In the genomic region with DNA sequence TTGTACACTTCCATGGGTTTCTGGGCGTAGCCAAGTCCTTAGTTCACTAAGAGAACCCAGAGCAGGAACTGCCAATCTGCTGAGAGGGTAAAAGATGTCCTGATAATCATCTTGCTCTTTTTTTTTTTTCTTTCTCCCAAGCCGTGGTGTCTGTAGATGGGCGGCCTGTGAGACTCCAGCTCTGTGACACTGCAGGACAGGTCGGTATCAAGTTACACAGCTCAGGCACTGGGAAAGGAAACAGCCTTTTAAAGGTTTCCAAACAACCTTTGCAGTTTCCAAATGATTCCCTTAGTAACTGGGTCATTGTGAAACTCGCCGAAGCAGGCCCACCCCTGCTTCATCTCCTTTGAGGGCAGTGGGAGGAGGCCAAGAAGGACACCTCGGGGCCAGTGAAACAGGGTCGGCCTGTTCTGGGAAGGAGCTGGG, we compare ENCODE assay signal across 8 mouse cellular contexts. TPM values are rescaled to one million over a fixed set of nuclear protein-coding genes. Genes with fewer than 3 reads are reported as not detected.
A peak's percentile ranks its signal among the peaks of the same experiment; 100 is the strongest.
DNase-seq lines count a peak whose midpoint lies in the region; ATAC-seq lines count a peak whose summit lies in the region.
"Had no signal": no experiment of that assay in that cellular context is flagged by ENCODE, and none has a peak within 500 bp of the region (broad histone marks: within the 10 kb centered on the region; RNA-seq: fewer than 3 reads in every experiment).

No protein-coding gene starts in this region.

- H3K4me1 ChIP-seq in embryonic facial prominence, embryonic 15.5 days, result peaks cover 21% of the 10 kb centered on the region
- peaks cover 23% of the 10 kb centered on the region for H3K4me1 ChIP-seq in intestine, embryonic 14.5 days (replicated peaks; ENCODE audit: control insufficient read depth, insufficient read depth, low read length)
- H3K4me1 ChIP-seq in midbrain, embryonic 13.5 days (replicated peaks), result peaks cover 20% of the 10 kb centered on the region

- H3K9ac ChIP-seq in embryonic facial prominence, embryonic 15.5 days, result 0 out of 2 replicates have a peak overlapping the region, but pooled peaks have one; percentile 7
- peak overlapping the region; percentile 85 for H3K9ac ChIP-seq in intestine, embryonic 14.5 days (ENCODE audit: low read length)
- H3K9ac ChIP-seq in midbrain, embryonic 13.5 days (replicated peaks), result peak overlapping the region; percentile 86

- WGBS in embryonic facial prominence, embryonic 15.5 days, result 9% methylated on average over 8 of the region's 8 CpGs
- WGBS in intestine, embryonic 14.5 days, result 5% methylated on average over 8 of the region's 8 CpGs
- 8% methylated on average over 8 of the region's 8 CpGs for WGBS in midbrain, embryonic 13.5 days

- peak; percentile 32 for DNase-seq in testis, postnatal 14 days (ENCODE audit: low spot score)
- DNase-seq in testis, postnatal 10 days (ENCODE audit: low spot score), result no peak
- no peak for DNase-seq in intestine, embryonic 14.5 days (ENCODE audit: low spot score)
- DNase-seq in thymus, postnatal 14 days, result no peak
- DNase-seq in thymus, postnatal 36 days, result no peak

- peak overlapping the region; percentile 81 for H3K4me3 ChIP-seq in embryonic facial prominence, embryonic 15.5 days (replicated peaks)
- H3K4me3 ChIP-seq in intestine, embryonic 14.5 days (ENCODE audit: low read depth, low read length), result peak overlapping the region; percentile 75
- H3K4me3 ChIP-seq in midbrain, embryonic 13.5 days (replicated peaks), result peak overlapping the region; percentile 68
- H3K4me3 ChIP-seq: erythroblast, embryonic 14.5 days had no signal

- ATAC-seq in embryonic facial prominence, embryonic 15.5 days (ENCODE audit: insufficient number of reproducible peaks, low FRiP score, low TSS enrichment, low read depth), result no peak
- ATAC-seq in intestine, embryonic 14.5 days (replicated peaks; ENCODE audit: low FRiP score, low TSS enrichment, low read depth), result no peak
- no peak for ATAC-seq in midbrain, embryonic 13.5 days

- peak overlapping the region; percentile 88 for H3K27ac ChIP-seq in embryonic facial prominence, embryonic 15.5 days (replicated peaks)
- H3K27ac ChIP-seq in intestine, embryonic 14.5 days (ENCODE audit: low read depth), result 0 out of 2 replicates have a peak overlapping the region, but pooled peaks have one; percentile 85
- no peak overlapping the region for H3K27ac ChIP-seq in midbrain, embryonic 13.5 days

- peak overlapping the region; percentile 66 for H3K4me2 ChIP-seq in embryonic facial prominence, embryonic 15.5 days (replicated peaks)
- peak overlapping the region; percentile 71 for H3K4me2 ChIP-seq in intestine, embryonic 14.5 days (ENCODE audit: low read length)
- peak overlapping the region; percentile 69 for H3K4me2 ChIP-seq in midbrain, embryonic 13.5 days (replicated peaks)

- H3K36me3 ChIP-seq in embryonic facial prominence, embryonic 15.5 days, result peaks cover 21% of the 10 kb centered on the region
- H3K36me3 ChIP-seq in intestine, embryonic 14.5 days (ENCODE audit: control insufficient read depth, insufficient read depth, low read length), result peaks cover 22% of the 10 kb centered on the region
- H3K36me3 ChIP-seq in midbrain, embryonic 13.5 days, result peaks cover 30% of the 10 kb centered on the region

- no peaks in the 10 kb centered on the region for H3K27me3 ChIP-seq in embryonic facial prominence, embryonic 15.5 days
- H3K27me3 ChIP-seq in intestine, embryonic 14.5 days (replicated peaks; ENCODE audit: control insufficient read depth, insufficient read depth, low read length), result no peaks in the 10 kb centered on the region
- no peaks in the 10 kb centered on the region for H3K27me3 ChIP-seq in midbrain, embryonic 13.5 days

- H3K9me3 ChIP-seq in embryonic facial prominence, embryonic 15.5 days (replicated peaks), result no peaks in the 10 kb centered on the region
- no peaks in the 10 kb centered on the region for H3K9me3 ChIP-seq in intestine, embryonic 14.5 days (ENCODE audit: control insufficient read depth, low read length)
- no peaks in the 10 kb centered on the region for H3K9me3 ChIP-seq in midbrain, embryonic 13.5 days

RNA-seq across cellular contexts. Expression of a gene that starts 1.6 kb away (rescaled TPM):
- 9.0 and 10.3 TPM in 2 replicates for polyA plus RNA-seq in embryonic facial prominence, embryonic 15.5 days (2015; fragmentation: Nextera tagmentation; extraction: Ambion mirVana)
- polyA plus RNA-seq in intestine, embryonic 14.5 days (2014; fragmentation: Nextera tagmentation; extraction: Ambion mirVana), result 8.0 and 8.3 TPM in 2 replicates
- polyA plus RNA-seq in midbrain, embryonic 13.5 days (2015; fragmentation: Nextera tagmentation; extraction: Ambion mirVana), result 9.3 and 11.6 TPM in 2 replicates
- polyA plus RNA-seq: erythroblast, embryonic 14.5 days had no signal

Comparison
In these comparisons a context has a peak if more than half of its experiments do, and no peak if none do; other contexts are left out.
1. H3K9ac ChIP-seq: peak in every context shown above with its lines; median percentile 86 in midbrain, embryonic 13.5 days; 85 in intestine, embryonic 14.5 days; 7 in embryonic facial prominence, embryonic 15.5 days.